Mouse (Mus musculus): ENCODE data around the gene Rhox3h. TPM values are rescaled to one million over a fixed set of nuclear protein-coding genes. Genes with fewer than 3 reads are reported as not detected.
A peak's percentile ranks its signal among the peaks of the same experiment; 100 is the strongest.
"Not testable (repeated sequence)": the region's sequence is repeated elsewhere in the genome, so short reads cannot be mapped to it uniquely, and the experiment has no call there.

The Rhox3h gene
- not detected in 2 replicates for polyA plus RNA-seq (2015; fragmentation: Nextera tagmentation; extraction: Ambion mirVana)

DNA sequence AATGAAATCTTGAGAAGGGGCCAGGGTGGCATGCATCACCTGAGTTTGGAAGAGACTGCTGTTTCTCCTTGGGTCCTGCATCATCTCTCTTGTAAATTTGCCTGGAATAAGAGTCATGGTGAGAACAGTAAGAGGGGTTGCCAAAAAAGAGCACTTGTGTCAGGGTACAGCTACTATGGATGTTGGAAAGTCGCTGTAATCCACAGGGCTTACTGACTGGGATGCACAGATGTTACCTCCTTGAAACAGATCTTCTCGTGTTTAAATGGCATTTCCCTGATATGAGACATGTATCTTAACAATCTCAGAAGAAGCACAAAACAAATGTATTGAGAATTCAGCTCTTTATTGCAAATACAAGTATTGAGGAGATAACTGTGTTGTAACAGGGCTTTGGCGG, at the start of gene Rhox3h:
Gene Rhox3h, minus strand, starts transcription at position 101 of the 400 bp plus-strand sequence.
- H3K27me3 ChIP-seq (ENCODE audit: insufficient read depth, low read length); DNase-seq (ENCODE audit: low spot score); H3K36me3 ChIP-seq (ENCODE audit: insufficient read depth, low read length); H3K4me2 ChIP-seq (ENCODE audit: low read length); H3K9me3 ChIP-seq (replicated peaks; ENCODE audit: low read length); H3K27ac ChIP-seq; H3K4me1 ChIP-seq (replicated peaks; ENCODE audit: insufficient read depth, low read length); ATAC-seq (replicated peaks; ENCODE audit: low FRiP score, low read depth); H3K9ac ChIP-seq (ENCODE audit: low read depth, low read length); H3K4me3 ChIP-seq (replicated peaks; ENCODE audit: low read depth, low read length): not testable (repeated sequence)
- WGBS: 88% methylated on average over 1 of the region's 3 CpGs

DNA sequence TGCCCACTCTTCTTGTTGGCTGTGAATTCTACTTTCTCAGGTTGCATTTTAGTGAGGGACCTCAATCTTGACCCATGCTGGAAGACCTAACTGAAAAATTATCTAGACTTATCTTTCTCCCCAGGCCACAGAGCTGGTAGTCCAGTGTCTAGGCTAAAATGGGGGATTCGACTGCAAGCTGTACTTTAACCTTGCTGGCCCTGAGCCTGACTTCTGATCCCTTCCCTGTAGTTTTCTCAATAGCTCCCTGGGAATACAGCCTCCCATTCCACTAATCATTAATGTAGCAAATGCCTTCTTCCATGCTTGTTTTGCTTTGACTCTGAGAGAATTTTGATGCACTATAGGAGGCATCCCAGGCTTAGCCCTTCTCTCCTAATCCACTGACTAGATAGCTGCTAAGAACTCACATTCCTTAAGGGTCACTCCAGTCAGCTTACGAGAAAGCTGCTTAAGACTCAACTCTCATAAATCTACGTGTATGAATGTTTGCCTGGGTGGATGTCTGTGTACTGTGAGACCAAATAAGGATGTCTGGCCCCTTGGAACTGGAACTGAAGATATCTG, 33.3 kb upstream of the Rhox3h start:
- Histone ChIP-seq H3K27me3 (ENCODE audit: insufficient read depth, low read length) (no peaks in the 10 kb centered on the region), H3K9me3 (replicated peaks; ENCODE audit: low read length) (no peaks in the 10 kb centered on the region), H3K4me2 (ENCODE audit: low read length) (no peak overlapping the region), H3K9ac (ENCODE audit: low read depth, low read length) (no peak overlapping the region), H3K27ac (no peak overlapping the region), H3K4me3 (replicated peaks; ENCODE audit: low read depth, low read length) (no peak overlapping the region), H3K4me1 (replicated peaks; ENCODE audit: insufficient read depth, low read length) (no peaks in the 10 kb centered on the region), H3K36me3 (ENCODE audit: insufficient read depth, low read length) (no peaks in the 10 kb centered on the region)
- TF ChIP-seq CTCF (IDR thresholded peaks at IDR 0.05; ENCODE audit: low read depth): no peak
- WGBS: 46% methylated on average over 3 of the region's 3 CpGs
- ATAC-seq (replicated peaks; ENCODE audit: low FRiP score, low read depth): no peak
- peak; percentile 12 for DNase-seq (ENCODE audit: low spot score)

DNA sequence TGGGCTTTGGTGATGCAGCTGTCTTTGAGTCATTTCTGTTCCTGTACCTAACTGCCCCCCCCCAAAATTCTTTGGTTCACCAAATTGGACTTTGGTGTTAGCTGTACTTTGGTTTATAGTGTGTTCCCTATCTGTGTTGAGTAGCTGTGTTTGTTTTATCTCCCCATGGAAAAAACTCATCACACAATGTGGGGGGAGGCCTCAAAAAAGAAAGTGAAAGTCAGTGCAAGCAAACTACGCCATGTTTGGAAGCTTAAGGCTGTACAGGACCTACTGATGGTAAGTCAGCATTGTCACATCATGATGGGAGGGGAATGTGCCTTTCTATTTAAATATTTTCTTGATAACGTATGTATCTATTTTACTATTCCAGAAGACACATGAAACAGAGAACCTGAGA, 23.7 kb upstream of the Rhox3h start:
- WGBS: 71% methylated on average over 2 of the region's 2 CpGs
- Histone ChIP-seq H3K4me2 (ENCODE audit: low read length) (no peak overlapping the region), H3K27ac (no peak overlapping the region), H3K9ac (ENCODE audit: low read depth, low read length) (no peak overlapping the region), H3K4me3 (replicated peaks; ENCODE audit: low read depth, low read length) (no peak overlapping the region), H3K4me1 (replicated peaks; ENCODE audit: insufficient read depth, low read length) (no peaks in the 10 kb centered on the region), H3K36me3 (ENCODE audit: insufficient read depth, low read length) (no peaks in the 10 kb centered on the region), H3K27me3 (ENCODE audit: insufficient read depth, low read length) (no peaks in the 10 kb centered on the region), H3K9me3 (replicated peaks; ENCODE audit: low read length) (no peaks in the 10 kb centered on the region)
- DNase-seq (ENCODE audit: low spot score) (no peak), ATAC-seq (replicated peaks; ENCODE audit: low FRiP score, low read depth) (no peak)
- no peak for TF ChIP-seq CTCF (IDR thresholded peaks at IDR 0.05; ENCODE audit: low read depth)

DNA sequence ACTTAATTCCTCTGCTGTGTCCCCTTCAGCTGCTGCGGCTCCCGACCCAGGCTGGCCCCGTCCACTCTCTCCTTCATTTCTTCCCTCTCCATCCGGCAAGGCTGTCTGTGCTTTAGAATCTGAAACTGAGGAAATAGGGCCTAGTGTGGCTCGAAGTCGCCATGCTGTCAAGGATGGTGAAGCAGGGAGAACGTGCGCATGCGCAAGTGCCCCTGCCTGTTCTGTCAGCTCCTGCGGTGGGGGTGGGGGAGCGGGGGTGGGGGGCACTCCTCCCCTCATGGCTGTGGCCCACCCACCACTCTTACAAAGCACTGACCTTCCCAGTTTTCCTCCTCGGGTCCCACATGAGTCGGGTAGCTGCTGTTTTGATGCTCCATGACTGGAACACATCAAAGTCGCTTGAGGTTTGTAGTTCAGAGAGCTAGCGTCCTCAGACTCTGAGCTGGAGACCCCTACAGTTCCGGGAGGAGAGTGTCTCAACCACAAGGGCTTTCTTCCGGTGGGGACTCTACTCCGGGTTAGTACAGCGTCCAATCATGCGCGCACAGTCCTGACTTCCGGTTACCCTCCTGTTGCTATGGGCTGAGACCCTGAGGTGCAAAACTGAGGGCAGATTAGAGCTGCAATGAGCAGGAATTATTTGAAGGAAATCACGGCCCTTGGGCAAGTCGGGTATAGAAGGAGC, 14.6 kb upstream of the Rhox3h start:
- H3K9ac ChIP-seq (ENCODE audit: low read depth, low read length): no peak overlapping the region
- H3K9me3 ChIP-seq (replicated peaks; ENCODE audit: low read length): no peaks in the 10 kb centered on the region
- 81% methylated on average over 23 of the region's 24 CpGs for WGBS
- no peaks in the 10 kb centered on the region for H3K4me1 ChIP-seq (replicated peaks; ENCODE audit: insufficient read depth, low read length)
- no peak overlapping the region for H3K27ac ChIP-seq
- H3K36me3 ChIP-seq (ENCODE audit: insufficient read depth, low read length): no peaks in the 10 kb centered on the region
- DNase-seq (ENCODE audit: low spot score) (no peak), ATAC-seq (replicated peaks; ENCODE audit: low FRiP score, low read depth) (no peak)
- H3K4me2 ChIP-seq (ENCODE audit: low read length): no peak overlapping the region
- H3K4me3 ChIP-seq (replicated peaks; ENCODE audit: low read depth, low read length): no peak overlapping the region
- H3K27me3 ChIP-seq (ENCODE audit: insufficient read depth, low read length): no peaks in the 10 kb centered on the region
- TF ChIP-seq CTCF (IDR thresholded peaks at IDR 0.05; ENCODE audit: low read depth): no peak

DNA sequence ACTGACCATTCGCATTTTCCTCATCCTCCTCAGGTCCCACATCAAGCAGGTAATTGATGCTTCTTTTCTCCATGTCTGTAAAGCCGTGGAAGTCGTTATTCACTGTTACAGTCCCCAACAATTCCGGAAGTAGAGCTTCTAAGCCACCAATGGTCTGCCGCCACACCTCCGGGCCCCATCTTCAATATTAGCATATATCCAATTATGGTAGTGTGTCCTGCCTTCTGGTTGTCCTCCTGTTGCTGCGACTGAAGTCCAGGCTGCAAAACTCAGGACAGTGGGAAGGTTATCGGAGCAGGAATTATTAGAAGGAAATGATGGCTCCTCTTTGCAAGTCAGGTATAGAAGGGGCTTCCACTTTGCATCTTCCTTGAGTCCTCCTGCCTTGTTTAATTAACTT, 4.6 kb upstream of the Rhox3h start, which contains the start of gene Rhox2h:
Gene Rhox2h, minus strand, starts transcription at position 101 of the 400 bp plus-strand sequence.
- H3K4me3 ChIP-seq (replicated peaks; ENCODE audit: low read depth, low read length); H3K27me3 ChIP-seq (ENCODE audit: insufficient read depth, low read length); H3K4me1 ChIP-seq (replicated peaks; ENCODE audit: insufficient read depth, low read length); ATAC-seq (replicated peaks; ENCODE audit: low FRiP score, low read depth); H3K36me3 ChIP-seq (ENCODE audit: insufficient read depth, low read length); H3K27ac ChIP-seq; H3K9ac ChIP-seq (ENCODE audit: low read depth, low read length); H3K9me3 ChIP-seq (replicated peaks; ENCODE audit: low read length); H3K4me2 ChIP-seq (ENCODE audit: low read length); DNase-seq (ENCODE audit: low spot score): not testable (repeated sequence)
- 85% methylated on average over 8 of the region's 8 CpGs for WGBS

DNA sequence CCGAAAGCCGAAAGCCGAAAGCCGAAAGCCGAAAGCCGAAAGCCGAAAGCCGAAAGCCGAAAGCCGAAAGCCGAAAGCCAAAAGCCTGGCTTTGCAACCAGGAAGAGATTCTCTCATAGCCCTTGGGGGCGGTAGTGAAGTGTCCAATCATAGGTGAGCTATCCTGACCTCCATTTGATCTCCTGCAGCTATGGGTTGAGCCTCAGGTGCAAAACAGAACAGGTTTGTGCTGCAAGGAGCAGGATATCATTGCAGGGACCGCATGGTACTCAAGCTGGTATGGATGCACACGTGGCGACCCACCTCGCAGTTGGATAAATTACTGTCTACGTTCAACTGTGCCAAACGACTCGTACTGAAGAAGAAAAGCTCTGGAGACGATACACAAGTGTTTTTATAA, 17.3 kb downstream of the Rhox3h start, which contains the start of gene Rhox4g:
Gene Rhox4g, minus strand, starts transcription at position 101 of the 400 bp plus-strand sequence.
- not testable (repeated sequence) for H3K9me3 ChIP-seq (replicated peaks; ENCODE audit: low read length); ATAC-seq (replicated peaks; ENCODE audit: low FRiP score, low read depth); H3K4me2 ChIP-seq (ENCODE audit: low read length); H3K27me3 ChIP-seq (ENCODE audit: insufficient read depth, low read length); H3K9ac ChIP-seq (ENCODE audit: low read depth, low read length); H3K27ac ChIP-seq; H3K36me3 ChIP-seq (ENCODE audit: insufficient read depth, low read length); DNase-seq (ENCODE audit: low spot score); H3K4me3 ChIP-seq (replicated peaks; ENCODE audit: low read depth, low read length); H3K4me1 ChIP-seq (replicated peaks; ENCODE audit: insufficient read depth, low read length)
- 93% methylated on average over 16 of the region's 20 CpGs for WGBS

DNA sequence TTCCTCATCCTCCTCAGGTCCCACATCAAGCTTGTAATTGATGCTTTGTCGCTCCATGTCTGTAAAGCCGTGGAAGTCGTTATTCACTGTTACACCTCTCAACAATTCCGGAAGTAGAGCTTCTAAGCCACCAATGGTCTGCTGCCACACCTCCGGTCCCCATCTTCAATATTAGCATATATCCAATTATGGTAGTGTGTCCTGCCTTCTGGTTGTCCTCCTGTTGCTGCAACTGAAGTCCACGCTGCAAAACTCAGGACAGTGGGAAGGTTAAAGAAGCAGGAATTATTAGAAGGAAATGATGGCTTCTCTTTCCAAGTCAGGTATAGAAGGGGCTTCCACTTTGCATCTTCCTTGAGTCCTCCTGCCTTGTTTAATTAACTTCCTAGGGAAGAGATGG, 25.2 kb downstream of the Rhox3h start, which contains the start of gene Rhox2g:
Gene Rhox2g, minus strand, starts transcription at position 101 of the 400 bp plus-strand sequence.
- 85% methylated on average over 6 of the region's 6 CpGs for WGBS
- H3K9me3 ChIP-seq (replicated peaks; ENCODE audit: low read length): not testable (repeated sequence)

DNA sequence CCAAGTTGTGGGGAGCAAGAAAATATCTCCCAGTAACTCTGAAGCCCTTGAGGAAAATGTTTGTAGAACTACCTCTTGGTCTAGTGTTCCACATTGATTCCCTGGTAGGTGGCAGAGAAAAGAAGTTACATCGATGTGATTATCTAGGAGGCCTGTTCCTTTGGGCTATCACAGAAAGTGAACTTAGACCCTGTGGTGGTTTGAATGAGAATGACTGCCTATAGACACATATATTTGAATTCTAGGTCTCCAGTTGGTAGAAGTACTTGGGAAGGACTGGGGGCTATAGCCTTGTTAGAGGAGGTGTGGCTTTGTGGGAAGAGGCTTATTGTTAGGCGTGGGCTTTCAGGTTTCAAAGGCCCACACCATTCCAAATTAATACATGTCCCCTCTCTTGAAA, 40.1 kb downstream of the Rhox3h start, which contains the start of gene Rhox3g:
Gene Rhox3g, minus strand, starts transcription at position 101 of the 400 bp plus-strand sequence.
- ATAC-seq (replicated peaks; ENCODE audit: low FRiP score, low read depth); H3K27ac ChIP-seq: not testable (repeated sequence)
- 82% methylated on average over 2 of the region's 2 CpGs for WGBS

More for the DNA sequence above, 25.2 kb downstream of the Rhox3h start, which contains the start of gene Rhox2g:
- not testable (repeated sequence) for H3K36me3 ChIP-seq (ENCODE audit: insufficient read depth, low read length); H3K27ac ChIP-seq; H3K27me3 ChIP-seq (ENCODE audit: insufficient read depth, low read length); H3K9ac ChIP-seq (ENCODE audit: low read depth, low read length); H3K4me2 ChIP-seq (ENCODE audit: low read length); H3K4me1 ChIP-seq (replicated peaks; ENCODE audit: insufficient read depth, low read length); DNase-seq (ENCODE audit: low spot score); H3K4me3 ChIP-seq (replicated peaks; ENCODE audit: low read depth, low read length); ATAC-seq (replicated peaks; ENCODE audit: low FRiP score, low read depth)

More for the DNA sequence above, 40.1 kb downstream of the Rhox3h start, which contains the start of gene Rhox3g:
- not testable (repeated sequence) for H3K27me3 ChIP-seq (ENCODE audit: insufficient read depth, low read length); H3K4me3 ChIP-seq (replicated peaks; ENCODE audit: low read depth, low read length); H3K36me3 ChIP-seq (ENCODE audit: insufficient read depth, low read length); DNase-seq (ENCODE audit: low spot score); H3K4me1 ChIP-seq (replicated peaks; ENCODE audit: insufficient read depth, low read length); H3K4me2 ChIP-seq (ENCODE audit: low read length); H3K9ac ChIP-seq (ENCODE audit: low read depth, low read length); H3K9me3 ChIP-seq (replicated peaks; ENCODE audit: low read length)

Data from kidney, postnatal 0 days (tissue).